Mouse (Mus musculus) liver, embryonic 14.5 days (tissue): ENCODE data around the gene Gna14.

ENCODE experiments used
- CTCF ChIP-seq: IDR thresholded peaks from 2 replicates; pipeline ENCODE4 v1.5.1; 2016; ENCODE audit warnings: antibody characterized with exemption, low read depth, control low read depth
- EP300 ChIP-seq: IDR thresholded peaks from 2 replicates; pipeline ENCODE4 v1.6.1; 2016; ENCODE audit warnings: antibody characterized with exemption, low read depth

GRCm38 (mm10) chr19:16529293-16529920 lies 93.8 kb downstream of the Gna14 start:
- TF ChIP-seq CTCF (peak; percentile 82), EP300 (no peak)
